8 mouse cellular contexts compared by ENCODE assay signal in the genomic region with DNA sequence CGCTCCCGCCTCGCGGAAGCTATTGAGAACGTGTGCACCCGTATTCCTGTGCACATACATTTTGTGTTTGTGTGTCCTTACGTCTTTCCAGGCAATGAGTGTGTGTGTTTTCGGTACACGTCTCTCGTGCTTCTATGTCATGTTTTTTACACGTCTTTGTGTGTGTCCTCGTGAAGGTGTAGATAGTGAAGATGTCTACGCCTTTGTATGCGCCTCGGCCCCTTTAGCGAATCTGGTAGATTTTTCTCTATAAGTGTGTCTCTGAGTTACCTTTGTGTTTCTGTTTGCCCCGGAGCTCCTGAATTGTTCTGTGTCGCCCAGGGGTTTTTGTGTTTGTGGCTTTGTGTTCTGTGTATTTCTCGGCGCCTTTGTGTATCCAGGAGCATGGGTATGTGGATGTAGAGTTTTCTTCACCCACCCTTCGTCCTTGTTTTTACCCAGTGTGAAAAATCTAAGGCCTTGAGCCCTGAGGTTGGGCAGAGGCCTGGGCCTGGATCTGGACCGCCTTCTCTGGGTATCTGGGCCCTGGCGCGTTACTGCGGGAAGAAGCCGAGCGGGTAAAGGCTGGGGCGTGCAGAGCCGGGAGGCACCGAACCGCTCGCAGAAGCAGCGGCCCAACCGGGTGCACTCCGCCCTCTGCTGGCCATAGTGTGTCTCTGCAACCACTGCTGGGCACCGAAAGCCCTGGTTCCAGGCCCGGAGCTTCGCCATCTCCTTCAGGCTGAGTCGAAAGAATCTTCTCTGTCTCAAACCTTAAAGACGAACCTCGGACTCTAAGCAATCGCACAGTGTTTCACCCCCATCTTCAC. TPM values are rescaled to one million over a fixed set of nuclear protein-coding genes. Genes with fewer than 3 reads are reported as not detected.
DNase-seq lines count a peak whose midpoint lies in the region; ATAC-seq lines count a peak whose summit lies in the region.

No protein-coding gene starts in this region.

- no peaks in the 10 kb centered on the region for H3K36me3 ChIP-seq in hindbrain, embryonic 14.5 days (replicated peaks; ENCODE audit: control insufficient read depth, insufficient read depth)

- H3K9me3 ChIP-seq in hindbrain, embryonic 14.5 days (ENCODE audit: control insufficient read depth, low read length): no peaks in the 10 kb centered on the region

- H3K4me2 ChIP-seq in hindbrain, embryonic 14.5 days (replicated peaks): peak overlapping the region; percentile 52

- H3K4me3 ChIP-seq in hindbrain, embryonic 14.5 days (replicated peaks; ENCODE audit: low read length): peak overlapping the region; percentile 30

- peak overlapping the region; percentile 65 for H3K9ac ChIP-seq in hindbrain, embryonic 14.5 days

- WGBS in hindbrain, embryonic 14.5 days: 2% methylated on average over 42 of the region's 42 CpGs

- peak; percentile 57 for ATAC-seq in hindbrain, embryonic 14.5 days (ENCODE audit: low FRiP score)

- H3K4me1 ChIP-seq in hindbrain, embryonic 14.5 days (replicated peaks; ENCODE audit: control insufficient read depth, insufficient read depth, low read length): no peaks in the 10 kb centered on the region

- peak overlapping the region; percentile 84 for H3K27ac ChIP-seq in hindbrain, embryonic 14.5 days

- DNase-seq in T-cell, adult 2 months (ENCODE audit: low spot score): peak; percentile 58
- DNase-seq in cerebellum, postnatal 36 days: peak; percentile 77 to 80
- DNase-seq in gastrocnemius, adult 18-20 months (ENCODE audit: low spot score): peak; percentile 77
- peak; percentile 85 for DNase-seq in hindbrain, embryonic 14.5 days (ENCODE audit: low spot score)
- peak; percentile 55 to 61 for DNase-seq in layer of hippocampus, postnatal 36 days
- DNase-seq in lung, postnatal 36 days: peak; percentile 67
- DNase-seq in retina, postnatal 7 days (ENCODE audit: low read depth, low spot score): peak; percentile 64
- DNase-seq in urinary bladder, adult 2 months (ENCODE audit: low spot score): peak; percentile 67

- H3K27me3 ChIP-seq in hindbrain, embryonic 14.5 days (ENCODE audit: control insufficient read depth, insufficient read depth, low read length): peaks cover 90% of the 10 kb centered on the region

RNA-seq across cellular contexts. Expression of a gene that starts 2.5 kb away (rescaled TPM):
- total RNA-seq in gastrocnemius, adult 18-20 months (2021): under 1 TPM; 0.05 to 0.21 TPM
- 6.7 and 8.7 TPM in 2 replicates for polyA plus RNA-seq in hindbrain, embryonic 14.5 days (2014; fragmentation: Nextera tagmentation; extraction: Ambion mirVana)
- total RNA-seq in layer of hippocampus, postnatal 36 days (2021): under 1 TPM; 0.07 to 0.18 TPM
- 0.12 and 0.38 TPM in 2 replicates for polyA plus RNA-seq in urinary bladder, adult 2 months (2012; rRNA removed)

Comparison
In these comparisons a context has a peak if more than half of its experiments do, and no peak if none do; other contexts are left out.
1. Peak in every context shown above with its lines: DNase-seq, ATAC-seq, H3K4me3 ChIP-seq and H3K27ac ChIP-seq.